ENCODE assay signal across 15 mouse cellular contexts in genomic region chr5:114368803-114369496, GRCm38 (mm10). TPM values are rescaled to one million over a fixed set of nuclear protein-coding genes. Genes with fewer than 3 reads are reported as not detected.
DNase-seq lines count a peak whose midpoint lies in the region; ATAC-seq and TF ChIP-seq lines count a peak whose summit lies in the region.
"Had no signal": no experiment of that assay in that cellular context is flagged by ENCODE, and none has a peak within 500 bp of the region (broad histone marks: within the 10 kb centered on the region; RNA-seq: fewer than 3 reads in every experiment).

No protein-coding gene starts in this region.

- no peak overlapping the region for H3K9ac ChIP-seq in kidney, embryonic 15.5 days
- no peak overlapping the region for H3K9ac ChIP-seq in embryonic facial prominence, embryonic 12.5 days
- H3K9ac ChIP-seq in intestine, embryonic 14.5 days (ENCODE audit: low read length): no peak overlapping the region
- H3K9ac ChIP-seq: liver, embryonic 15.5 days had no signal

- H3K27ac ChIP-seq in kidney, embryonic 15.5 days: peak overlapping the region; percentile 93
- peak overlapping the region; percentile 95 for H3K27ac ChIP-seq in embryonic facial prominence, embryonic 12.5 days
- H3K27ac ChIP-seq in intestine, embryonic 14.5 days (ENCODE audit: low read depth): peak overlapping the region; percentile 93
- H3K27ac ChIP-seq in small intestine, adult 2 months (ENCODE audit: insufficient read depth, low read depth, low read length): peak overlapping the region; percentile 84; the same call in 1 of the 2 replicates
- H3K27ac ChIP-seq: liver, embryonic 15.5 days had no signal

- no peak overlapping the region for H3K4me3 ChIP-seq in kidney, embryonic 15.5 days (replicated peaks)
- H3K4me3 ChIP-seq in embryonic facial prominence, embryonic 12.5 days: no peak overlapping the region
- H3K4me3 ChIP-seq in intestine, embryonic 14.5 days (ENCODE audit: low read depth, low read length): no peak overlapping the region
- H3K4me3 ChIP-seq in small intestine, adult 2 months (ENCODE audit: low read depth, low read length): no peak overlapping the region
- H3K4me3 ChIP-seq: liver, embryonic 15.5 days had no signal

- TF ChIP-seq CTCF in small intestine, adult 2 months (IDR thresholded peaks at IDR 0.05; ENCODE audit: extremely low read depth, insufficient read length, insufficient replicate concordance, low read depth, low read length): no peak

- H3K27me3 ChIP-seq in kidney, embryonic 15.5 days: no peaks in the 10 kb centered on the region
- H3K27me3 ChIP-seq in embryonic facial prominence, embryonic 12.5 days: no peaks in the 10 kb centered on the region
- H3K27me3 ChIP-seq in intestine, embryonic 14.5 days (replicated peaks; ENCODE audit: control insufficient read depth, insufficient read depth, low read length): no peaks in the 10 kb centered on the region
- no peaks in the 10 kb centered on the region for H3K27me3 ChIP-seq in small intestine, adult 2 months (ENCODE audit: control insufficient read depth, insufficient read depth, low read length)
- H3K27me3 ChIP-seq: liver, embryonic 15.5 days had no signal

- H3K36me3 ChIP-seq in kidney, embryonic 15.5 days: peaks cover 90% of the 10 kb centered on the region
- H3K36me3 ChIP-seq in embryonic facial prominence, embryonic 12.5 days: peaks cover 78% of the 10 kb centered on the region
- peaks cover 91% of the 10 kb centered on the region for H3K36me3 ChIP-seq in intestine, embryonic 14.5 days (ENCODE audit: control insufficient read depth, insufficient read depth, low read length)
- peaks cover 76% of the 10 kb centered on the region for H3K36me3 ChIP-seq in small intestine, adult 2 months (ENCODE audit: control insufficient read depth, insufficient read depth, low read length)

- no peak overlapping the region for H3K4me2 ChIP-seq in kidney, embryonic 15.5 days
- H3K4me2 ChIP-seq in embryonic facial prominence, embryonic 12.5 days (replicated peaks): no peak overlapping the region
- H3K4me2 ChIP-seq in intestine, embryonic 14.5 days (ENCODE audit: low read length): no peak overlapping the region
- H3K4me2 ChIP-seq: liver, embryonic 15.5 days had no signal

- no peak for TF ChIP-seq POLR2A in small intestine, adult 2 months (IDR thresholded peaks at IDR 0.05; ENCODE audit: low read depth, low read length)

- H3K9me3 ChIP-seq in kidney, embryonic 15.5 days (replicated peaks): no peaks in the 10 kb centered on the region
- H3K9me3 ChIP-seq in embryonic facial prominence, embryonic 12.5 days: no peaks in the 10 kb centered on the region
- H3K9me3 ChIP-seq in intestine, embryonic 14.5 days (ENCODE audit: control insufficient read depth, low read length): no peaks in the 10 kb centered on the region
- H3K9me3 ChIP-seq: G1E; liver, embryonic 15.5 days had no signal

- no peak for DNase-seq in kidney, adult 11 months
- no peak for DNase-seq in intestine, embryonic 14.5 days (ENCODE audit: low spot score)
- DNase-seq in gastrocnemius, postnatal 10 days: no peak
- no peak for DNase-seq in T-cell, adult 2 months (ENCODE audit: low spot score)
- DNase-seq: adrenal gland, postnatal 10 days; cerebellum, postnatal 10 days; embryo, embryonic 11 days; heart, postnatal 14 days; kidney, postnatal 14 days; thymus, adult 2 months had no signal

- 85% methylated on average over 16 of the region's 16 CpGs for WGBS in kidney, embryonic 15.5 days
- WGBS in embryonic facial prominence, embryonic 12.5 days: 88% methylated on average over 16 of the region's 16 CpGs
- 86% methylated on average over 16 of the region's 16 CpGs for WGBS in intestine, embryonic 14.5 days
- 84% methylated on average over 16 of the region's 16 CpGs for WGBS in small intestine, adult 2 months

- no peak for ATAC-seq in kidney, embryonic 15.5 days (replicated peaks; ENCODE audit: low FRiP score)
- no peak for ATAC-seq in embryonic facial prominence, embryonic 12.5 days (ENCODE audit: insufficient number of reproducible peaks, insufficient read depth, low FRiP score, low TSS enrichment)
- no peak for ATAC-seq in intestine, embryonic 14.5 days (replicated peaks; ENCODE audit: low FRiP score, low TSS enrichment, low read depth)

- peaks cover 70% of the 10 kb centered on the region for H3K4me1 ChIP-seq in kidney, embryonic 15.5 days
- peaks cover 48% of the 10 kb centered on the region for H3K4me1 ChIP-seq in embryonic facial prominence, embryonic 12.5 days
- peaks cover 46% of the 10 kb centered on the region for H3K4me1 ChIP-seq in intestine, embryonic 14.5 days (replicated peaks; ENCODE audit: control insufficient read depth, insufficient read depth, low read length)
- H3K4me1 ChIP-seq in small intestine, adult 2 months (ENCODE audit: control insufficient read depth, insufficient read depth, insufficient read length, low read length): peaks cover 52% of the 10 kb centered on the region

RNA-seq across cellular contexts. Expression of gene Kctd10, which starts 11.4 kb away (rescaled TPM):
- 93.4 and 101 TPM in 2 replicates for polyA plus RNA-seq in kidney, embryonic 15.5 days (2015; fragmentation: Nextera tagmentation; extraction: Ambion mirVana)
- polyA plus RNA-seq in embryonic facial prominence, embryonic 12.5 days (2016; fragmentation: Nextera tagmentation; extraction: Ambion mirVana): 115 TPM in 2 replicates
- 116 and 131 TPM in 2 replicates for polyA plus RNA-seq in intestine, embryonic 14.5 days (2014; fragmentation: Nextera tagmentation; extraction: Ambion mirVana)
- 47.1 and 80.2 TPM in 2 replicates for polyA plus RNA-seq in small intestine, adult 2 months (2012; rRNA removed)
- total RNA-seq in gastrocnemius, postnatal 10 days (2021): 10 to 100 TPM; 28.3 to 30.8 TPM

RNA-seq across cellular contexts. Expression of gene Ube3b, which starts 11.5 kb away (rescaled TPM):
- 40.6 and 43.8 TPM in 2 replicates for polyA plus RNA-seq in kidney, embryonic 15.5 days (2015; fragmentation: Nextera tagmentation; extraction: Ambion mirVana)
- 50.4 and 50.7 TPM in 2 replicates for polyA plus RNA-seq in embryonic facial prominence, embryonic 12.5 days (2016; fragmentation: Nextera tagmentation; extraction: Ambion mirVana)
- 49.0 and 51.8 TPM in 2 replicates for polyA plus RNA-seq in intestine, embryonic 14.5 days (2014; fragmentation: Nextera tagmentation; extraction: Ambion mirVana)
- 36.6 and 76.1 TPM in 2 replicates for polyA plus RNA-seq in small intestine, adult 2 months (2012; rRNA removed)
- total RNA-seq in gastrocnemius, postnatal 10 days (2021): 10 to 100 TPM; 52.3 to 55.6 TPM
